Mouse (Mus musculus) bone marrow, adult 2 months (tissue): ENCODE measurements around the gene Nat8f5. TPM values are rescaled to one million over a fixed set of nuclear protein-coding genes. Genes with fewer than 3 reads are reported as not detected.
"Not testable (repeated sequence)": the region's sequence is repeated elsewhere in the genome, so short reads cannot be mapped to it uniquely, and the experiment has no call there.

Experiments
- H3K27ac ChIP-seq: fragments of 200-500 bp; 2 replicates; pipeline ENCODE4 v1.5.1; 2012; ENCODE audit warnings: low read depth, mild to moderate bottlenecking, control low read depth, inconsistent platforms, low read length; ENCODE audit not compliant: control insufficient read depth, poor library complexity, insufficient read depth
- H3K4me1 ChIP-seq: fragments of 200-500 bp; 2 replicates; pipeline ENCODE4 v1.6.1; 2011; ENCODE audit warnings: low read length; ENCODE audit not compliant: control insufficient read depth, insufficient read depth
- H3K4me3 ChIP-seq: fragments of 200-500 bp; replicated peaks from 2 replicates; pipeline ENCODE3; 2011; ENCODE audit warnings: mild to moderate bottlenecking, low read depth, low read length, control low read depth; ENCODE audit not compliant: control insufficient read depth
- CTCF ChIP-seq: fragments of 200-500 bp; IDR thresholded peaks from 2 replicates; pipeline ENCODE4 v1.5.1; 2011; ENCODE audit warnings: low read length, control low read depth; ENCODE audit not compliant: control insufficient read depth, insufficient read depth
- POLR2A ChIP-seq: fragments of 200-500 bp; IDR thresholded peaks from 2 replicates; pipeline ENCODE4 v1.6.1; 2011; ENCODE audit warnings: low read depth, mild to moderate bottlenecking, control low read depth, low read length, borderline replicate concordance; ENCODE audit not compliant: control insufficient read depth
- WGBS: fragments of 180-500 bp; shearing (Covaris S2); methylation state at CpG from one replicate; pipeline ENCODE4 v1.1.7; 2018; 5-methylcytosine and 5-hydroxymethylcytosine counted together
- polyA plus RNA-seq: library from polyadenylated mRNA; stranded (reverse); fragments of >200 nt; gene quantifications from 2 replicates; pipeline ENCODE4 v1.2.4, GENCODE M21; 2011; ENCODE audit warnings: low replicate concordance; ENCODE audit not compliant: missing spikeins, insufficient read depth, insufficient read length

The Nat8f5 gene
- not detected in 2 replicates for polyA plus RNA-seq

GRCm38 (mm10) chr6:85820837-85821236, at the start of gene Nat8f5, which contains the start of gene Nat8f6:
Gene Nat8f5 (minus strand): TSS chr6:85820972.
Gene Nat8f6 (minus strand): TSS chr6:85820954.
- H3K4me3 ChIP-seq, result no peak within 1 kb of the TSS
- WGBS, result 81% methylated on average over 5 of the region's 5 CpGs

GRCm38 (mm10) chr6:85869006-85869405, 48.2 kb upstream of the Nat8f5 start, which contains the start of gene Nat8f2:
Gene Nat8f2 (minus strand): TSS chr6:85869158.
- H3K27ac ChIP-seq, H3K4me1 ChIP-seq: not testable (repeated sequence)

More at GRCm38 (mm10) chr6:85820837-85821236, at the start of gene Nat8f5, which contains the start of gene Nat8f6:
- no peak within 1 kb of the TSS for H3K27ac ChIP-seq
- TF ChIP-seq CTCF (no peak), POLR2A (no peak)
- no peaks in the 10 kb centered on the region for H3K4me1 ChIP-seq

GRCm38 (mm10) chr6:85867726-85868690, 47.2 kb upstream of the Nat8f5 start:
- Histone ChIP-seq H3K27ac (no peak overlapping the region), H3K4me3 (no peak overlapping the region), H3K4me1 (no peaks in the 10 kb centered on the region; the same call in 1 of the 2 replicates)
- WGBS, result 35% methylated on average over 8 of the region's 8 CpGs
- TF ChIP-seq CTCF (no peak), POLR2A (no peak)

More at GRCm38 (mm10) chr6:85869006-85869405, 48.2 kb upstream of the Nat8f5 start, which contains the start of gene Nat8f2:
- H3K4me3 ChIP-seq, result not testable (repeated sequence)
- WGBS, result 83% methylated on average over 5 of the region's 5 CpGs

- WGBS, result 80% methylated on average over 1 of the region's 1 CpGs
- H3K27ac ChIP-seq, H3K4me3 ChIP-seq, H3K4me1 ChIP-seq: not testable (repeated sequence)
Measured at GRCm38 (mm10) chr6:85866995-85867394, 46.2 kb upstream of the Nat8f5 start.

- WGBS, result 75% methylated on average over 3 of the region's 3 CpGs
Measured at GRCm38 (mm10) chr6:85866166-85866565, 45.4 kb upstream of the Nat8f5 start.

GRCm38 (mm10) chr6:85864900-85865639, 44.3 kb upstream of the Nat8f5 start:
- not testable (repeated sequence) for H3K4me3 ChIP-seq, H3K4me1 ChIP-seq, H3K27ac ChIP-seq
- whole genome bisulfite sequencing, result 69% methylated on average over 6 of the region's 7 CpGs

More at GRCm38 (mm10) chr6:85866166-85866565, 45.4 kb upstream of the Nat8f5 start:
- H3K27ac ChIP-seq, H3K4me1 ChIP-seq, H3K4me3 ChIP-seq: not testable (repeated sequence)

- 76% methylated on average over 2 of the region's 2 CpGs for WGBS
- H3K27ac ChIP-seq, result no peak overlapping the region
- H3K4me1 ChIP-seq, result no peaks in the 10 kb centered on the region; the same call in 1 of the 2 replicates
- no peak overlapping the region for H3K4me3 ChIP-seq
- TF ChIP-seq POLR2A (no peak), CTCF (no peak)
Measured at GRCm38 (mm10) chr6:85863840-85864239, 43.1 kb upstream of the Nat8f5 start.

GRCm38 (mm10) chr6:85863136-85863535, 42.4 kb upstream of the Nat8f5 start:
- no peak overlapping the region for H3K4me3 ChIP-seq
- no peaks in the 10 kb centered on the region; the same call in 1 of the 2 replicates for H3K4me1 ChIP-seq
- TF ChIP-seq POLR2A (no peak), CTCF (no peak)
- 68% methylated on average over 2 of the region's 2 CpGs for WGBS
- H3K27ac ChIP-seq, result no peak overlapping the region
